ENCODE assay signal across 16 mouse cellular contexts in the genomic region with DNA sequence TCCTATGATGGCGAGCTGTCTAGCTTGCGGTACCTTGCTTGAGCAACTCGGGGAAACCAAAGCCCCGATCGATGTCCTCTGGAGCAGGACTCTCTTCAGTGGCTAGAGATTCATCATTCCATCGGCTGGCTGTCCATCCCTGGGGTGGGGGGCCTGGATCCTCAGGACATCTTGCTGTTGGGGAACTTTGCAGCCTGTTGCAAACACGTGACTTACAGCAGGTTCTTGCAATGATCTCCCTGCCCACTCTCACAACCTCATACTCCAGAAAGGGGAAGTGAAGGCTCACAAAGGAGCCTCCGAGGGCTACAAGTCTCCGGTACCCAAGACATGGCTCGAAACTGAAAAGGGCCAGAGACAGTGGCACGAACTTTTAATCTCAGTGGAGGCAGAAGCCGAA. TPM values are rescaled to one million over a fixed set of nuclear protein-coding genes. Genes with fewer than 3 reads are reported as not detected.
DNase-seq lines count a peak whose midpoint lies in the region; ATAC-seq and TF ChIP-seq lines count a peak whose summit lies in the region.
"Had no signal": no experiment of that assay in that cellular context is flagged by ENCODE, and none has a peak within 500 bp of the region (broad histone marks: within the 10 kb centered on the region; RNA-seq: fewer than 3 reads in every experiment).

No protein-coding gene starts in this region.

- H3K9ac ChIP-seq in liver, embryonic 13.5 days = no peak overlapping the region
- H3K9ac ChIP-seq in hindbrain, embryonic 11.5 days (ENCODE audit: low read depth, low read length) = no peak overlapping the region
- no peak overlapping the region for H3K9ac ChIP-seq in intestine, postnatal 0 days (ENCODE audit: low read depth, low read length)
- H3K9ac ChIP-seq: forebrain, embryonic 12.5 days; hindbrain, embryonic 13.5 days; lung, embryonic 15.5 days; midbrain, embryonic 12.5 days had no signal

- no peak overlapping the region for H3K4me3 ChIP-seq in liver, embryonic 13.5 days (replicated peaks)
- no peak overlapping the region for H3K4me3 ChIP-seq in spleen, adult 2 months (ENCODE audit: extremely low read depth, insufficient read depth, insufficient read length)
- no peak overlapping the region for H3K4me3 ChIP-seq in hindbrain, embryonic 11.5 days (ENCODE audit: low read depth, low read length)
- no peak overlapping the region for H3K4me3 ChIP-seq in intestine, postnatal 0 days (ENCODE audit: low read depth, low read length)
- H3K4me3 ChIP-seq in heart, embryonic 10.5 days = no peak overlapping the region
- H3K4me3 ChIP-seq: forebrain, embryonic 12.5 days; hindbrain, embryonic 13.5 days; limb, embryonic 10.5 days; lung, embryonic 15.5 days; midbrain, embryonic 12.5 days had no signal

- peak overlapping the region; percentile 13; the same call in 1 of the 2 replicates for H3K27ac ChIP-seq in liver, embryonic 13.5 days
- peak overlapping the region; percentile 91 for H3K27ac ChIP-seq in spleen, adult 2 months (ENCODE audit: insufficient read depth, low read length)
- H3K27ac ChIP-seq in hindbrain, embryonic 11.5 days (ENCODE audit: low read depth, low read length) = no peak overlapping the region
- H3K27ac ChIP-seq in intestine, postnatal 0 days (ENCODE audit: low read depth, low read length) = no peak overlapping the region
- no peak overlapping the region for H3K27ac ChIP-seq in heart, embryonic 10.5 days
- H3K27ac ChIP-seq: forebrain, embryonic 12.5 days; hindbrain, embryonic 13.5 days; limb, embryonic 10.5 days; lung, embryonic 15.5 days; midbrain, embryonic 12.5 days had no signal

- TF ChIP-seq POLR2A in spleen, adult 2 months (IDR thresholded peaks at IDR 0.05; ENCODE audit: low read depth, low read length) = no peak

- no peak for TF ChIP-seq CTCF in spleen, adult 2 months (IDR thresholded peaks at IDR 0.05; ENCODE audit: extremely low read depth, insufficient read depth, insufficient read length, insufficient replicate concordance)
- no peak for TF ChIP-seq CTCF in intestine, postnatal 0 days (IDR thresholded peaks at IDR 0.05; ENCODE audit: low read depth)

- no peak overlapping the region for H3K4me2 ChIP-seq in liver, embryonic 13.5 days
- H3K4me2 ChIP-seq in hindbrain, embryonic 11.5 days (replicated peaks; ENCODE audit: low read depth, low read length) = no peak overlapping the region
- no peak overlapping the region for H3K4me2 ChIP-seq in intestine, postnatal 0 days (replicated peaks; ENCODE audit: low read depth)
- H3K4me2 ChIP-seq: forebrain, embryonic 12.5 days; hindbrain, embryonic 13.5 days; lung, embryonic 15.5 days; midbrain, embryonic 12.5 days had no signal

- H3K36me3 ChIP-seq in liver, embryonic 13.5 days = no peaks in the 10 kb centered on the region
- H3K36me3 ChIP-seq in spleen, adult 2 months (ENCODE audit: control insufficient read depth, insufficient read depth, low read length) = no peaks in the 10 kb centered on the region
- no peaks in the 10 kb centered on the region for H3K36me3 ChIP-seq in hindbrain, embryonic 11.5 days (ENCODE audit: control insufficient read depth, insufficient read depth, low read length)
- no peaks in the 10 kb centered on the region for H3K36me3 ChIP-seq in intestine, postnatal 0 days (ENCODE audit: control insufficient read depth, insufficient read depth)
- H3K36me3 ChIP-seq in heart, embryonic 10.5 days = no peaks in the 10 kb centered on the region
- H3K36me3 ChIP-seq: forebrain, embryonic 12.5 days; hindbrain, embryonic 13.5 days; limb, embryonic 10.5 days; lung, embryonic 15.5 days; midbrain, embryonic 12.5 days had no signal

- H3K27me3 ChIP-seq in liver, embryonic 13.5 days = no peaks in the 10 kb centered on the region
- H3K27me3 ChIP-seq in spleen, adult 2 months (ENCODE audit: control insufficient read depth, insufficient read depth, low read length) = no peaks in the 10 kb centered on the region
- no peaks in the 10 kb centered on the region for H3K27me3 ChIP-seq in hindbrain, embryonic 11.5 days (ENCODE audit: control insufficient read depth, insufficient read depth, low read length)
- no peaks in the 10 kb centered on the region for H3K27me3 ChIP-seq in intestine, postnatal 0 days (replicated peaks; ENCODE audit: control insufficient read depth, insufficient read depth, low read length)
- H3K27me3 ChIP-seq in heart, embryonic 10.5 days (ENCODE audit: insufficient read depth, poor library complexity, severe bottlenecking) = peaks cover 4% of the 10 kb centered on the region; the same call in 1 of the 2 replicates
- H3K27me3 ChIP-seq: forebrain, embryonic 12.5 days; hindbrain, embryonic 13.5 days; lung, embryonic 15.5 days; midbrain, embryonic 12.5 days had no signal

- WGBS in liver, embryonic 13.5 days (ENCODE audit: insufficient replicate concordance) = 62% methylated on average over 12 of the region's 12 CpGs
- 41% methylated on average over 12 of the region's 12 CpGs for WGBS in spleen, adult 2 months
- WGBS in hindbrain, embryonic 11.5 days = 93% methylated on average over 12 of the region's 12 CpGs
- 93% methylated on average over 12 of the region's 12 CpGs for WGBS in intestine, postnatal 0 days
- WGBS in heart, embryonic 10.5 days = 90% methylated on average over 12 of the region's 12 CpGs

- H3K4me1 ChIP-seq in liver, embryonic 13.5 days (replicated peaks) = peaks cover 35% of the 10 kb centered on the region
- H3K4me1 ChIP-seq in spleen, adult 2 months (ENCODE audit: control insufficient read depth, insufficient read depth, insufficient read length) = peaks cover 24% of the 10 kb centered on the region; the same call in 1 of the 2 replicates
- no peaks in the 10 kb centered on the region for H3K4me1 ChIP-seq in hindbrain, embryonic 11.5 days (replicated peaks; ENCODE audit: control insufficient read depth, insufficient read depth, low read length)
- no peaks in the 10 kb centered on the region for H3K4me1 ChIP-seq in intestine, postnatal 0 days (replicated peaks; ENCODE audit: control insufficient read depth, insufficient read depth, low read length)
- H3K4me1 ChIP-seq in heart, embryonic 10.5 days = peaks cover 13% of the 10 kb centered on the region
- H3K4me1 ChIP-seq: forebrain, embryonic 12.5 days; hindbrain, embryonic 13.5 days; limb, embryonic 10.5 days; lung, embryonic 15.5 days; midbrain, embryonic 12.5 days had no signal

- no peak for DNase-seq in liver, embryonic 13.5 days
- DNase-seq in liver (no peak), MEL-GATA-1-ER (ENCODE audit: extremely low read depth, low read depth) (peak; percentile 91)
- peak; percentile 61 for DNase-seq in lung, postnatal 36 days
- DNase-seq in spleen, adult 2 months (ENCODE audit: low read depth in 1 of 2, low spot score in 2 of 2) = peak; percentile 65 to 74
- no peak for DNase-seq in hindbrain, embryonic 11.5 days (ENCODE audit: low spot score)
- no peak for DNase-seq in heart, embryonic 10.5 days (ENCODE audit: low spot score)
- DNase-seq: cerebellum, adult 11-12 months; kidney, postnatal 36 days had no signal

- no peaks in the 10 kb centered on the region for H3K9me3 ChIP-seq in liver, embryonic 13.5 days (replicated peaks)
- no peaks in the 10 kb centered on the region for H3K9me3 ChIP-seq in hindbrain, embryonic 11.5 days (ENCODE audit: control insufficient read depth, low read length)
- H3K9me3 ChIP-seq in intestine, postnatal 0 days (ENCODE audit: control insufficient read depth) = no peaks in the 10 kb centered on the region
- no peaks in the 10 kb centered on the region for H3K9me3 ChIP-seq in heart, embryonic 10.5 days
- H3K9me3 ChIP-seq: forebrain, embryonic 12.5 days; hindbrain, embryonic 13.5 days; limb, embryonic 10.5 days; lung, embryonic 15.5 days; midbrain, embryonic 12.5 days had no signal

- ATAC-seq in liver, embryonic 13.5 days (ENCODE audit: low read depth) = no peak
- no peak for ATAC-seq in hindbrain, embryonic 11.5 days (ENCODE audit: low FRiP score)
- ATAC-seq in intestine, postnatal 0 days = no peak
- ATAC-seq: intestine, embryonic 16.5 days had no signal

RNA-seq across cellular contexts. Expression of gene Srgn, which starts 14.2 kb away (rescaled TPM):
- polyA plus RNA-seq in liver, embryonic 13.5 days (2015; fragmentation: Nextera tagmentation; extraction: Ambion mirVana) = 67.1 and 71.8 TPM in 2 replicates
- 65.7 and 76.3 TPM in 2 replicates for polyA plus RNA-seq in spleen, adult 2 months (2012; rRNA removed)
- polyA plus RNA-seq in hindbrain, embryonic 11.5 days (2014; fragmentation: Nextera tagmentation; extraction: Ambion mirVana) = 4.3 and 5.8 TPM in 2 replicates
- polyA plus RNA-seq in intestine, postnatal 0 days (2015; fragmentation: Nextera tagmentation; extraction: Ambion mirVana) = 18.9 and 21.6 TPM in 2 replicates
- polyA plus RNA-seq in heart, embryonic 10.5 days (2016; fragmentation: Nextera tagmentation; extraction: Ambion mirVana) = 3.7 and 4.1 TPM in 2 replicates

RNA-seq across cellular contexts. Expression of gene Kif1bp, which starts 36.8 kb away (rescaled TPM):
- 12.9 and 13.7 TPM in 2 replicates for polyA plus RNA-seq in liver, embryonic 13.5 days (2015; fragmentation: Nextera tagmentation; extraction: Ambion mirVana)
- 16.8 and 23.5 TPM in 2 replicates for polyA plus RNA-seq in spleen, adult 2 months (2012; rRNA removed)
- polyA plus RNA-seq in hindbrain, embryonic 11.5 days (2014; fragmentation: Nextera tagmentation; extraction: Ambion mirVana) = 55.9 and 60.2 TPM in 2 replicates
- 21.7 and 23.2 TPM in 2 replicates for polyA plus RNA-seq in intestine, postnatal 0 days (2015; fragmentation: Nextera tagmentation; extraction: Ambion mirVana)
- polyA plus RNA-seq in heart, embryonic 10.5 days (2016; fragmentation: Nextera tagmentation; extraction: Ambion mirVana) = 31.5 and 33.9 TPM in 2 replicates

RNA-seq across cellular contexts. Expression of gene Vps26a, which starts 54.9 kb away (rescaled TPM):
- polyA plus RNA-seq in liver, embryonic 13.5 days (2015; fragmentation: Nextera tagmentation; extraction: Ambion mirVana) = 49.1 and 67.3 TPM in 2 replicates
- polyA plus RNA-seq in spleen, adult 2 months (2012; rRNA removed) = 4.0 and 5.6 TPM in 2 replicates
- polyA plus RNA-seq in hindbrain, embryonic 11.5 days (2014; fragmentation: Nextera tagmentation; extraction: Ambion mirVana) = 91.4 and 109 TPM in 2 replicates
- polyA plus RNA-seq in intestine, postnatal 0 days (2015; fragmentation: Nextera tagmentation; extraction: Ambion mirVana) = 102 and 116 TPM in 2 replicates
- polyA plus RNA-seq in heart, embryonic 10.5 days (2016; fragmentation: Nextera tagmentation; extraction: Ambion mirVana) = 72.3 and 79.3 TPM in 2 replicates

Comparison
In these comparisons a context has a peak if more than half of its experiments do, and no peak if none do; other contexts are left out.
1. DNase-seq: peak in MEL-GATA-1-ER (single experiment), lung, postnatal 36 days (single experiment) and spleen, adult 2 months (2 of 2); none in liver, embryonic 13.5 days (single experiment), liver (single experiment), hindbrain, embryonic 11.5 days (single experiment) and heart, embryonic 10.5 days (single experiment).
2. H3K27ac ChIP-seq: peak in liver, embryonic 13.5 days (single experiment) and spleen, adult 2 months (single experiment); none in hindbrain, embryonic 11.5 days (single experiment), intestine, postnatal 0 days (single experiment) and heart, embryonic 10.5 days (single experiment).